Mouse (Mus musculus): ENCODE data around the gene Plekhn1.

The Plekhn1 gene

GRCm38 (mm10) chr4:156213134-156213533 lies 21.5 kb downstream of the Plekhn1 start:
- in situ Hi-C loops (cut with MboI), result no loop called here

GRCm38 (mm10) chr4:156209963-156210635 lies 24.6 kb downstream of the Plekhn1 start:
- in situ Hi-C loops (cut with MboI), result no loop called here

DNA sequence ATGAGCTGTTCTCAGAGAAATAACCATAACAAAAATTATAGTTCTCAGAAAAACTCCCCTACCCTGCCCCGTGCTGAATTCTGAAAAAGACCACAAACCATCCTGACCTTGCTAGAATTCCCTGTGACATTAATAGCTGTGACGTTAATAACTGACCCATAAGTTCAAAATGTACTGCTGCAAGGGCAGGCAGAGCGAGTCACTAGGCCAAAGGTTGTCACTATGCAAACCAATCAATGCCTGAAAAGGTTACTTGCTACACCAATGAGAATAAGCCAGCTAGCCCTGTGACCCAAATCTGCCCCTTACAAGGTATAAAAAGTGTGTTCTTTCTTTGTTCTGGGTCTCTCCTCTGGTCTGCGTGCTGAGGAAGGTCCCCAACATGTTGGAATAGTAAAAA lies 25.8 kb downstream of the Plekhn1 start:
- in situ Hi-C loops (cut with MboI), result no loop called here

- in situ Hi-C loops (cut with MboI), result no loop called here
These were observed 31.1 kb downstream of the Plekhn1 start for GRCm38 (mm10) chr4:156203413-156204131.

GRCm38 (mm10) chr4:156203001-156203412 lies 31.6 kb downstream of the Plekhn1 start, which contains the start of gene AW011738:
TSS of gene AW011738 (plus strand) at chr4:156203304.
- in situ Hi-C loops (cut with MboI), result no loop called here

DNA sequence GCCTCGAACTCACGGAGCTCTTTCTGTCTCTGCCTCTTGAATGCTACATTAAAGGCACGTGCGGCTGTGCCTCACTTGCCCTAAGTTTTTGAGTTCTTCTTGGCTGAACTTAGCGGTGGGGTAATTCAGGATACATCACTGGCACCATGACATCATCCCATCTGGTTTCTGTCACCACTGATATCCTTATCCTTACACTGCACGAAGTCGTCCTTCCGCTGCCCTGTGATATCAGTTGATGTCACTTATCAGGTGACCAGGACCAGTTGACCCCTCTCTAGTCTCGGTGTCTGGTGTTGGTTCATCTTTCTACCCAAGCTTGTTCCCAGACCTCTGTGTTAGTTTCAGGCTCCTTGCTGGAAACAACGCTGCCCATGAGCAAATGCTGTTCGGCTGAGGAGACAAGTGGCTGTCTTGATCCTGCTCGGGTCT lies 32.2 kb downstream of the Plekhn1 start:
- in situ Hi-C loops (cut with MboI), result no loop called here

DNA sequence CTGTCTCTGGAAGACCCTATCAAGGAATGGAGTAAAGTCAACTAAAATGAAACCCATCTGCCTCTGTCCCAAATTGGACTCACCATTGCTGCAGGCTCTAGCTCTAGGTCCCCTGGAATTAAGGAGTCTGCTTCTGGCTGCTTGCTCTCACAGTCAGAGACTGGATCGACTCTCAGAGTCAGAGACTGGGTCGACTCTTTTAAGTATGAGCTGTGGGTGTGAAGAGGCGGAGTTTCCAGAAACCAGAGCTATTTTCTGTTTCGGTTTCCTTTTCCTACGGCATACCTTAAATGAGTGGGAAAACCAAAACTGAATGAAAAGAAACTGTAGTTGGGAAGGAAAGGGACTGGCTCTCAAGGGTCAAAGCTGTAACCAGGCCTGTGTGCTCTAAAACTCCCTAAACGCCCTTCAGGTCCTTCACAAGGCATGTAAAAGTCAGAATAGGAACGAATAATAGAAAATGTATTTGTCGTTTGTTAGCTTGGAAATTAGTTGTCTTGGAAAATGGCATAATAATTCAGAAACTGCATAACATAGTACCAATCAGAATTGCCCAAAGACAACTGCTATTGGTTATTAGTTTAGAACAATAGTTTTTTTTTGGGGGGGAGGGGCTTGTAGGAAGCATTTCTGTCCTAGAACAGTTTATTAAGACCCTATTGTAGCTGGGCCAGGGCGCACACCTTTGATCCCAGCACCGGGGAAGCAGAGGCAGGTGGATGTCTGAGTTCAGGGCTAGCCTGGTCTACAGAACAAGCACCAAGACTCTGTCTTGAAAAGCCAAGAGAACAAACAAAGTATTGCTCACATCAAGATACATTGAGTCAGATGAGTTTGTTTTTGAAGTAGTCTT lies 33.8 kb downstream of the Plekhn1 start, which contains the start of gene Isg15:
Isg15 (minus strand) TSS at position 196 of the 853 bp plus-strand sequence.
- in situ Hi-C loops (cut with MboI), result no loop called here

GRCm38 (mm10) chr4:156197829-156198205 lies 36.8 kb downstream of the Plekhn1 start:
- in situ Hi-C loops (cut with MboI), result loop anchor here (10.0 kb wide), 1 partner anchor 83 kb away; no protein-coding TSS in a partner anchor

GRCm38 (mm10) chr4:156197131-156197828 lies 37.4 kb downstream of the Plekhn1 start, which contains the start of gene Agrn:
TSS of gene Agrn (minus strand) at chr4:156197488.
- in situ Hi-C loops (cut with MboI), result loop anchor here (10.0 kb wide), 1 partner anchor 82 kb away; no protein-coding TSS in a partner anchor

DNA sequence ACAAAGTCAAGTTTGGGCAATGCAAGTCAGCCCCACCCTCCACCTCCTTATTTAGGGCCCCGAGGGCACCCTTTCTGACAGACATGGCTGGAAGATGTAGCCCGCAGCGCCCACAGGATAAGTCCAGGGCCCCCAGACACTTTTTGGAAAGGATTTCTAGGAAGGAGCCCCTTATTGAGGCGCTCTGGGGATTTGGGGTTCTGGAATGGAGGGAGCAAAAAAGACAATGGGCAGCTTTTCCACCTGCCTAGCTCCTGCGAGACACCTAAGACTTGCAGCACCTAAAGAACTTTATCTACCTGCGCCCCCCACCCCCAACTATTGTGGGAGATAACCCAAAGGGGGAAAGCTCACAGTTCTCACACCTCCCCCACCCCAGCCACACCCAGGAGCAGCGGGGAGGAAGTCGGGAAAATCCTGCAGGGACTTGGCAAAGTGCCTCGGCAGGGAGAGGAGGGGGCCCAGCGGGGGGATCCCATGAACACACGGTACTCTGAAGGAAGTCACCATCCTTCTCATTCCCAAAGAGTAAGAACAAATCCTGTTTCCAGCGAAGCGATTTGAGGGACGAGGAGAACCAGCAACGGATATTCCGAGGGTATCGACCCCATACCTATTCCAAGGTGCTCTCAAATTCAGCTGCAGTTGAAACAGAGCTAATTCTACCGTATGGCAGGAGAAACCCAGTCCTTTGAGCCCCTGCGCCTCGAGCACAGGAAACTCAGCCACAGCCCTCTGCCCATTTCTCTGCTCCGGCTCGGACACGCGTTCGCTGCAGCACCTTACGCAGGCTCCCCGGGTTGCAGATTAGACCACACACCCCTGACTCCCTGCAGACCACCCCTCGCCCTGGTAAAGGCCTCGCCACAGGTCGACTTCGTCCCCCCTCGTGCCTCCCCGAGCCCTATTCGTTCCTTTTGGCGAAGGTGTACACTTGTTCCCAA lies 38.5 kb downstream of the Plekhn1 start:
- in situ Hi-C loops (cut with MboI), result loop anchor here (10.0 kb wide), 1 partner anchor 81 kb away; no protein-coding TSS in a partner anchor

DNA sequence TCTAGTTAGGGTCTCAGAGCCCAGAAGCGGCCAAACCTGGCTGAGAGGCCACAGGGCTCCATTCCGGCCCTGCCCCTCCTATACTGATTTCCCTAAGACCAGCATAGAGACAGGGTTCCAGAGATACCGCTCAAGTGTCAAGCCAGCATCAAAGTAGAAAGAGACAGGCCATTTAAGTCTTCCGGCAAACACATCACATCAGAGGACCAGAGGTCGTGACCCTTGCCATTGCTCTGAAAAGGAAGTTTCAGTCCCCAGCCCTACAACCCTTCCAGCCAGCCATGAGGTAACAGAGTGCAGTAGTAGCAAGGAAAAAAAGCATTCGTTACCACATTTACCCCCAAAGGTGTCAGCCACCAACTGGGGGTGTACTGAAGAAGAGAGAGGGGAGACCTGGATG lies 40.3 kb downstream of the Plekhn1 start:
- in situ Hi-C loops (cut with MboI), result loop anchor here (10.0 kb wide), 1 partner anchor 80 kb away; no protein-coding TSS in a partner anchor

GRCm38 (mm10) chr4:156193906-156194305 lies 40.8 kb downstream of the Plekhn1 start:
- in situ Hi-C loops (cut with MboI), result loop anchor here (10.0 kb wide), 1 partner anchor 79 kb away; no protein-coding TSS in a partner anchor

- in situ Hi-C loops (cut with MboI), result loop anchor here (10.0 kb wide), 1 partner anchor 78 kb away; no protein-coding TSS in a partner anchor
These were observed 41.5 kb downstream of the Plekhn1 start for GRCm38 (mm10) chr4:156193200-156193590.

GRCm38 (mm10) chr4:156192421-156193199 lies 42.0 kb downstream of the Plekhn1 start:
- in situ Hi-C loops (cut with MboI), result loop anchor here (10.0 kb wide), 1 partner anchor 78 kb away; no protein-coding TSS in a partner anchor

- in situ Hi-C loops (cut with MboI), result no loop called here
These were observed 45.8 kb downstream of the Plekhn1 start for GRCm38 (mm10) chr4:156188811-156189323.

DNA sequence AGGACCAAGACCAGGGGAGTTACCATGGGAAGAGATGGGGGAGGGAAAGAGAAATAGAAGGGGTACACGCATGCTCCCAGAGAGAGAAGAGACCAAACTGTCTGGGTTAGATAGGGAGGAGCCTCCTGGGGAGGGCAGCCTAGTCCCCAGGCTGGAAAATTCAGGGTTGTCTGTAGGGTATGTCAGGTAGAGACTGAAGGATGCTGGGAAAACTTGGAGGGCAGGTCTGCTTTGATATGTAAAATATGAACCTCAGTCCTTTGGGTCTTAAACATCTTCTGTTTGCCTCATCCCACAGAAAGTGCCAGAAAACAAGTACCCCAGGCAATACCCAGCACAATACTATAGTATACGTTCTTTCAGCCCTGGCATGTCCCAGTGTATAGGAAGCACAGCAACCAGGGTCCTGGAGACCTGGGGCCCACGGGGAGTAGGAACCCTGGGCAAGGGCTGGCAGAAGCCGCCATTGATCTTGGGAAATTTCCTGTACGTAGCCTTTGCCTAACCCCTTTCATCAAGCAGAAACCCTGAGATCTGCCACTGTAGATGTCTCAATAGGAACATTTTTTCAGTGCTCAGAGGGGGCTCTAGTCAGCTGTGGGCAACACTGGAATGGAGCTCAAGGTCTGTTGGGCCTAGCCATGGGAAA lies 46.4 kb downstream of the Plekhn1 start:
- in situ Hi-C loops (cut with MboI), result no loop called here

- in situ Hi-C loops (cut with MboI), result no loop called here
These were observed 48.5 kb downstream of the Plekhn1 start for GRCm38 (mm10) chr4:156185950-156186850.

All from mature B cell (primary cell).